Mouse (Mus musculus) forebrain, embryonic 11.5 days (tissue): ENCODE results near the gene Shisa6. TPM values are rescaled to one million over a fixed set of nuclear protein-coding genes. Genes with fewer than 3 reads are reported as not detected.

Experiments used
- ATAC-seq: fragments of 200-750 bp; cut with Nextera tagmentation; replicated peaks from 2 replicates; pipeline ENCODE4 v1.8.0; 2017; ENCODE audit warnings: moderate TSS enrichment; ENCODE audit not compliant: low FRiP score
- DNase-seq: peaks from one replicate; pipeline ENCODE4 v3.0.0-alpha.2; 2017; ENCODE audit warnings: low spot score
- H3K27ac ChIP-seq: fragments of 300-500 bp; sonication (generic); 2 replicates; pipeline ENCODE4 v1.5.1; 2014; ENCODE audit warnings: low read depth, low read length
- H3K27me3 ChIP-seq: fragments of 300-500 bp; sonication (generic); 2 replicates; pipeline ENCODE4 v1.6.1; 2014; ENCODE audit warnings: mild to moderate bottlenecking, low read length, mixed read lengths; ENCODE audit not compliant: control insufficient read depth, insufficient read depth
- H3K36me3 ChIP-seq: fragments of 300-500 bp; sonication (generic); 2 replicates; pipeline ENCODE4 v1.6.1; 2014; ENCODE audit warnings: mild to moderate bottlenecking, low read length, moderate library complexity, mixed read lengths; ENCODE audit not compliant: control insufficient read depth, insufficient read depth
- H3K4me1 ChIP-seq: fragments of 300-500 bp; sonication (generic); replicated peaks from 2 replicates; pipeline ENCODE4 v1.6.1; 2014; ENCODE audit warnings: low read length, mixed read lengths; ENCODE audit not compliant: control insufficient read depth, insufficient read depth
- H3K4me2 ChIP-seq: fragments of 300-500 bp; sonication (generic); 2 replicates; pipeline ENCODE4 v1.6.1; 2014; ENCODE audit warnings: low read depth, mild to moderate bottlenecking, low read length, moderate library complexity, mixed read lengths; ENCODE audit not compliant: severe bottlenecking
- H3K4me3 ChIP-seq: fragments of 300-500 bp; sonication (generic); 2 replicates; pipeline ENCODE4 v1.5.1; 2014; ENCODE audit warnings: low read depth, low read length
- H3K9ac ChIP-seq: fragments of 300-500 bp; sonication (generic); 2 replicates; pipeline ENCODE4 v1.6.1; 2014; ENCODE audit warnings: low read length
- H3K9me3 ChIP-seq: fragments of 300-500 bp; sonication (generic); 2 replicates; pipeline ENCODE4 v1.6.1; 2016; ENCODE audit warnings: low read length, mixed read lengths; ENCODE audit not compliant: control insufficient read depth
- WGBS: fragments of 180-500 bp; shearing (Covaris S2); extraction: QIAGEN DNeasy Blood & Tissue Kit; methylation state at CpG from one replicate; pipeline ENCODE4 v1.1.7; 2014; 5-methylcytosine and 5-hydroxymethylcytosine counted together
- polyA plus RNA-seq: library from polyadenylated mRNA; unstranded; fragments of >200 nt; fragmentation: Nextera tagmentation; extraction: Ambion mirVana; gene quantifications from 2 replicates; pipeline ENCODE4 v1.2.1, GENCODE M21; 2014

Gene Shisa6
- polyA plus RNA-seq, 1 experiment from 2014 or later: 0.56 TPM

DNA sequence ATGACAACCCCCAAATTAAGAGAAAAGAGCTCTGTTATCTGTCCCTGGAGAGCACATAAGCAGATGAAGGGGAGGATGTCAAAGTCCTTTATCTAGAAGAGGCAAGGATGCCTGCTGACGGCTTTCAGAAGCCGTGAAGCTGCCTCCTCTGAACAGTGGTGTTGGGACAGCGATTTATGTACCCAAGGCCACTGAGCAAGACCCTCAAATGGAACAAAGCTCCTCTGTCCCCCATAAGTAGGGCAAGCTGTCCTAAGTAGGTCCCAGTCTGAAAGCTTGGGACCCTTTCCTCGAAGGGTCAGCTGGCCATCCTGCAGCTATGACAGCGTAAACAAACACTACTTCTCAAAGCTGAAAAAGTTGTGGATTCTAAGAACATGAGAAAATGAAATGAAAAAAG, 11.4 kb downstream of the Shisa6 start:
- no peak for DNase-seq
- 83% methylated on average over 5 of the region's 5 CpGs for WGBS

GRCm38 (mm10) chr11:66500951-66501350, 24.8 kb downstream of the Shisa6 start:
- H3K36me3 ChIP-seq: no peaks in the 10 kb centered on the region
- no peak for ATAC-seq
- no peak overlapping the region for H3K4me2 ChIP-seq
- H3K4me3 ChIP-seq: no peak overlapping the region
- no peak for DNase-seq
- no peak overlapping the region for H3K27ac ChIP-seq
- H3K4me1 ChIP-seq: no peaks in the 10 kb centered on the region
- WGBS: 76% methylated on average over 2 of the region's 2 CpGs
- no peaks in the 10 kb centered on the region for H3K9me3 ChIP-seq
- H3K27me3 ChIP-seq: no peaks in the 10 kb centered on the region
- H3K9ac ChIP-seq: no peak overlapping the region

More for the DNA sequence above, 11.4 kb downstream of the Shisa6 start:
- Histone ChIP-seq H3K4me1 (no peaks in the 10 kb centered on the region; the same call in 1 of the 2 replicates), H3K36me3 (no peaks in the 10 kb centered on the region), H3K4me3 (no peak overlapping the region), H3K27me3 (no peaks in the 10 kb centered on the region), H3K9me3 (no peaks in the 10 kb centered on the region), H3K27ac (no peak overlapping the region), H3K4me2 (no peak overlapping the region), H3K9ac (no peak overlapping the region)
- no peak for ATAC-seq

- Histone ChIP-seq H3K4me1 (no peaks in the 10 kb centered on the region), H3K27ac (no peak overlapping the region), H3K27me3 (no peaks in the 10 kb centered on the region), H3K9ac (no peak overlapping the region), H3K36me3 (no peaks in the 10 kb centered on the region), H3K9me3 (no peaks in the 10 kb centered on the region), H3K4me2 (no peak overlapping the region), H3K4me3 (no peak overlapping the region)
- ATAC-seq (no peak), DNase-seq (no peak)
- WGBS: 83% methylated on average over 9 of the region's 9 CpGs
Observed at GRCm38 (mm10) chr11:66498857-66499445, 26.8 kb downstream of the Shisa6 start.

DNA sequence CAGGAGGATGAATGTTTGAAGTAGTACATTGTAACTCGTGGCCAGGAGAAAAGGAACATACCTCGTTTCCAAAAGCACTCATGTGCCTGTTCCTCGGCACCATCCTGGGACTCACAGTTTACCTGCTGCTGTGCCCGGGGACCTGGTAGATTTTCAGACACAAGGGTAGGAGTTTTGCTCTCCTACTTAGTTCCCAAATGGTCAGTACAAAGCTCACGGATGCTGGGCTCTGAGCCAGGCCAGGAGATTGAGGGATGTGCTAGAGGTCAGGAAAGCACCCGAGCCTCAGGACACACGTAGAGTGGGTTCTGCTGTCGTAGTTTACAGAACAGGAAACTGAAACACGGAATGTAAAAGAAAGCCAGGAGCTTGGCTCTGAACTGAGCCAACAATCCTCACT, 29.5 kb downstream of the Shisa6 start:
- ATAC-seq: no peak
- Histone ChIP-seq H3K9me3 (no peaks in the 10 kb centered on the region), H3K4me2 (no peak overlapping the region), H3K4me1 (no peaks in the 10 kb centered on the region), H3K4me3 (no peak overlapping the region), H3K36me3 (no peaks in the 10 kb centered on the region), H3K9ac (no peak overlapping the region), H3K27me3 (no peaks in the 10 kb centered on the region), H3K27ac (no peak overlapping the region)
- no peak for DNase-seq
- 82% methylated on average over 9 of the region's 9 CpGs for WGBS

- no peaks in the 10 kb centered on the region for H3K9me3 ChIP-seq
- H3K27ac ChIP-seq: no peak overlapping the region
- no peaks in the 10 kb centered on the region for H3K4me1 ChIP-seq
- H3K9ac ChIP-seq: no peak overlapping the region
- ATAC-seq: no peak
- no peak overlapping the region for H3K4me3 ChIP-seq
- no peak for DNase-seq
- no peaks in the 10 kb centered on the region for H3K36me3 ChIP-seq
- no peak overlapping the region for H3K4me2 ChIP-seq
- WGBS: 93% methylated on average over 3 of the region's 3 CpGs
- H3K27me3 ChIP-seq: no peaks in the 10 kb centered on the region
Observed at GRCm38 (mm10) chr11:66494391-66494790, 31.4 kb downstream of the Shisa6 start.

GRCm38 (mm10) chr11:66487765-66488164, 38.0 kb downstream of the Shisa6 start:
- Histone ChIP-seq H3K4me3 (no peak overlapping the region), H3K27ac (no peak overlapping the region), H3K27me3 (no peaks in the 10 kb centered on the region), H3K9me3 (no peaks in the 10 kb centered on the region), H3K9ac (no peak overlapping the region), H3K4me1 (no peaks in the 10 kb centered on the region), H3K4me2 (no peak overlapping the region), H3K36me3 (no peaks in the 10 kb centered on the region)
- no peak for DNase-seq
- no peak for ATAC-seq
- WGBS: 85% methylated on average over 4 of the region's 4 CpGs

- no peak overlapping the region for H3K4me2 ChIP-seq
- DNase-seq: no peak
- 84% methylated on average over 6 of the region's 6 CpGs for WGBS
- no peaks in the 10 kb centered on the region for H3K4me1 ChIP-seq
- no peak overlapping the region for H3K27ac ChIP-seq
- ATAC-seq: no peak
- no peaks in the 10 kb centered on the region for H3K27me3 ChIP-seq
- no peaks in the 10 kb centered on the region for H3K36me3 ChIP-seq
- H3K4me3 ChIP-seq: no peak overlapping the region
- H3K9me3 ChIP-seq: no peaks in the 10 kb centered on the region
- H3K9ac ChIP-seq: no peak overlapping the region
Observed at GRCm38 (mm10) chr11:66482501-66482900, 43.3 kb downstream of the Shisa6 start.

DNA sequence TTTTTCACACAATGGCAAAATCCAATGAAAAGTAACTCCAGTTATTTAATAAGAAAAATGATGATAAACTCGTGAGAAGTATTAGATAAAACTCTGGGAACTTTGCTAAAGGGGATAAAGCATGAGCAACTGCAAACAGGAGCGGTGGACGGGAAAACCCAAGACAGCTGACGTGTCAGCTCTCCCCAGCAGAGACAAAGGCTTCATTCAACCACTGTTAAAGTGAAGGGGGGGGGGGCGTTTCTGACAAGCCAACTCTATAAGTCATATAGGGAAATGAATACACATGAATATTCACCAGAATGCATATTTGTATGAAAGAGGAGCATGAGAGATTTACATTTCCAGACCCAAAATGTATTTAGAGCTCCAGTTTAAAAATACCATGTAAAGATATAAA, 83.1 kb downstream of the Shisa6 start:
- no peak overlapping the region for H3K4me2 ChIP-seq
- DNase-seq: no peak

GRCm38 (mm10) chr11:66426129-66426528, 99.6 kb downstream of the Shisa6 start:
- no peak for DNase-seq
- 96% methylated on average over 6 of the region's 6 CpGs for WGBS
- no peak for ATAC-seq

More for the DNA sequence above, 83.1 kb downstream of the Shisa6 start:
- H3K27ac ChIP-seq: no peak overlapping the region
- no peaks in the 10 kb centered on the region for H3K4me1 ChIP-seq
- H3K27me3 ChIP-seq: no peaks in the 10 kb centered on the region
- WGBS: 8% methylated on average over 5 of the region's 5 CpGs
- no peak overlapping the region for H3K4me3 ChIP-seq
- H3K9me3 ChIP-seq: no peaks in the 10 kb centered on the region
- H3K9ac ChIP-seq: no peak overlapping the region
- H3K36me3 ChIP-seq: no peaks in the 10 kb centered on the region
- ATAC-seq: no peak

More at GRCm38 (mm10) chr11:66426129-66426528, 99.6 kb downstream of the Shisa6 start:
- no peaks in the 10 kb centered on the region for H3K4me1 ChIP-seq
- no peak overlapping the region for H3K4me3 ChIP-seq
- no peak overlapping the region for H3K4me2 ChIP-seq
- no peaks in the 10 kb centered on the region for H3K36me3 ChIP-seq
- H3K27me3 ChIP-seq: no peaks in the 10 kb centered on the region
- no peaks in the 10 kb centered on the region for H3K9me3 ChIP-seq
- no peak overlapping the region for H3K27ac ChIP-seq
- no peak overlapping the region for H3K9ac ChIP-seq
